Mouse (Mus musculus) hindbrain, embryonic 11.5 days (tissue): ENCODE measurements around the gene Rpl3. TPM values are rescaled to one million over a fixed set of nuclear protein-coding genes. Genes with fewer than 3 reads are reported as not detected.

Experiments
- ATAC-seq: fragments of 200-750 bp; cut with Nextera tagmentation; 2 replicates; pipeline ENCODE4 v1.8.0; 2017; ENCODE audit warnings: mild to moderate bottlenecking, moderate TSS enrichment, moderate library complexity; ENCODE audit not compliant: low FRiP score
- DNase-seq: peaks from one replicate; pipeline ENCODE4 v3.0.0-alpha.2; 2015; ENCODE audit warnings: low spot score
- H3K27ac ChIP-seq: fragments of 300-500 bp; sonication (generic); 2 replicates; pipeline ENCODE4 v1.5.1; 2014; ENCODE audit warnings: mild to moderate bottlenecking, low read depth, low read length
- H3K27me3 ChIP-seq: fragments of 300-500 bp; sonication (generic); 2 replicates; pipeline ENCODE4 v1.6.1; 2014; ENCODE audit warnings: mild to moderate bottlenecking, low read length, moderate library complexity, mixed read lengths; ENCODE audit not compliant: control insufficient read depth, insufficient read depth
- H3K36me3 ChIP-seq: fragments of 300-500 bp; sonication (generic); 2 replicates; pipeline ENCODE4 v1.6.1; 2014; ENCODE audit warnings: mild to moderate bottlenecking, low read length, moderate library complexity, mixed read lengths; ENCODE audit not compliant: control insufficient read depth, insufficient read depth
- H3K4me1 ChIP-seq: fragments of 300-500 bp; sonication (generic); replicated peaks from 2 replicates; pipeline ENCODE4 v1.6.1; 2014; ENCODE audit warnings: low read length, mixed read lengths; ENCODE audit not compliant: control insufficient read depth, insufficient read depth
- H3K4me2 ChIP-seq: fragments of 300-500 bp; sonication (generic); replicated peaks from 2 replicates; pipeline ENCODE4 v1.6.1; 2014; ENCODE audit warnings: mild to moderate bottlenecking, low read depth, low read length
- H3K4me3 ChIP-seq: fragments of 300-500 bp; sonication (generic); 2 replicates; pipeline ENCODE4 v1.5.1; 2014; ENCODE audit warnings: low read depth, low read length
- H3K9ac ChIP-seq: fragments of 300-500 bp; sonication (generic); 2 replicates; pipeline ENCODE4 v1.6.1; 2014; ENCODE audit warnings: low read depth, low read length
- H3K9me3 ChIP-seq: fragments of 300-500 bp; sonication (generic); 2 replicates; pipeline ENCODE4 v1.6.1; 2016; ENCODE audit warnings: low read length; ENCODE audit not compliant: control insufficient read depth
- WGBS: fragments of 180-500 bp; shearing (Covaris S2); extraction: QIAGEN DNeasy Blood & Tissue Kit; methylation state at CpG from one replicate; pipeline ENCODE4 v1.1.7; 2014; 5-methylcytosine and 5-hydroxymethylcytosine counted together
- polyA plus RNA-seq: library from polyadenylated mRNA; unstranded; fragments of >200 nt; fragmentation: Nextera tagmentation; extraction: Ambion mirVana; gene quantifications from 2 replicates; pipeline ENCODE4 v1.2.1, GENCODE M21; 2014

Rpl3 gene
- polyA plus RNA-seq, 1 experiment from 2014 or later: 1,045 TPM

GRCm38 (mm10) chr15:80088637-80089036, 3.0 kb downstream of the Rpl3 start:
- H3K4me1 ChIP-seq: peaks cover 6% of the 10 kb centered on the region; the same call in 1 of the 2 replicates
- 41% methylated on average over 4 of the region's 4 CpGs for WGBS

GRCm38 (mm10) chr15:80087406-80088012, 4.2 kb downstream of the Rpl3 start:
- H3K4me2 ChIP-seq: no peak overlapping the region
- no peak overlapping the region for H3K9ac ChIP-seq
- peaks cover 6% of the 10 kb centered on the region; the same call in 1 of the 2 replicates for H3K4me1 ChIP-seq
- ATAC-seq: no peak
- no peak overlapping the region for H3K4me3 ChIP-seq
- no peaks in the 10 kb centered on the region for H3K9me3 ChIP-seq
- no peak for DNase-seq
- H3K27me3 ChIP-seq: peaks cover 15% of the 10 kb centered on the region
- 85% methylated on average over 9 of the region's 9 CpGs for WGBS
- no peak overlapping the region for H3K27ac ChIP-seq
- H3K36me3 ChIP-seq: no peaks in the 10 kb centered on the region

More at GRCm38 (mm10) chr15:80088637-80089036, 3.0 kb downstream of the Rpl3 start:
- DNase-seq (peak; percentile 93), ATAC-seq (no peak; the same call in 1 of the 2 replicates)
- H3K4me2 ChIP-seq: no peak overlapping the region
- H3K9ac ChIP-seq: no peak overlapping the region
- H3K27me3 ChIP-seq: peaks cover 19% of the 10 kb centered on the region
- no peaks in the 10 kb centered on the region for H3K9me3 ChIP-seq
- H3K4me3 ChIP-seq: no peak overlapping the region
- no peaks in the 10 kb centered on the region for H3K36me3 ChIP-seq
- H3K27ac ChIP-seq: no peak overlapping the region

GRCm38 (mm10) chr15:80083740-80084139, 7.9 kb downstream of the Rpl3 start:
- Histone ChIP-seq H3K9ac (peak overlapping the region; percentile 61), H3K27ac (peak overlapping the region; percentile 86), H3K9me3 (no peaks in the 10 kb centered on the region), H3K4me3 (peak overlapping the region; percentile 70), H3K27me3 (no peaks in the 10 kb centered on the region), H3K4me2 (peak overlapping the region; percentile 68), H3K36me3 (peaks cover 11% of the 10 kb centered on the region), H3K4me1 (peaks cover 7% of the 10 kb centered on the region)
- ATAC-seq (no peak; the same call in 1 of the 2 replicates), DNase-seq (no peak)
- WGBS: 3% methylated on average over 12 of the region's 12 CpGs

GRCm38 (mm10) chr15:80083276-80083731, 8.4 kb downstream of the Rpl3 start:
- Histone ChIP-seq H3K4me3 (peak overlapping the region; percentile 70), H3K9ac (peak overlapping the region; percentile 82), H3K9me3 (no peaks in the 10 kb centered on the region), H3K4me1 (peaks cover 7% of the 10 kb centered on the region), H3K36me3 (peaks cover 15% of the 10 kb centered on the region), H3K27me3 (no peaks in the 10 kb centered on the region), H3K27ac (peak overlapping the region; percentile 86), H3K4me2 (peak overlapping the region; percentile 79)
- under 1% methylated on average over 30 of the region's 30 CpGs for WGBS
- peak; percentile 100 for DNase-seq
- ATAC-seq: peak; percentile 96

GRCm38 (mm10) chr15:80082661-80083275, 8.9 kb downstream of the Rpl3 start:
- under 1% methylated on average over 21 of the region's 21 CpGs for WGBS
- Histone ChIP-seq H3K9ac (peak overlapping the region; percentile 82), H3K27ac (peak overlapping the region; percentile 74), H3K9me3 (no peaks in the 10 kb centered on the region), H3K36me3 (peaks cover 19% of the 10 kb centered on the region), H3K27me3 (no peaks in the 10 kb centered on the region), H3K4me3 (peak overlapping the region; percentile 70), H3K4me2 (peak overlapping the region; percentile 79), H3K4me1 (peaks cover 7% of the 10 kb centered on the region)
- no peak for ATAC-seq
- DNase-seq: peak; percentile 44

- H3K36me3 ChIP-seq: peaks cover 19% of the 10 kb centered on the region
- H3K4me3 ChIP-seq: peak overlapping the region; percentile 70
- H3K27ac ChIP-seq: peak overlapping the region; percentile 2; the same call in 1 of the 2 replicates
- peak overlapping the region; percentile 79 for H3K4me2 ChIP-seq
- peak overlapping the region; percentile 82 for H3K9ac ChIP-seq
- no peak for ATAC-seq
- DNase-seq: no peak
- WGBS: 8% methylated on average over 11 of the region's 11 CpGs
- H3K27me3 ChIP-seq: no peaks in the 10 kb centered on the region
- peaks cover 7% of the 10 kb centered on the region for H3K4me1 ChIP-seq
- no peaks in the 10 kb centered on the region for H3K9me3 ChIP-seq
These were observed 9.7 kb downstream of the Rpl3 start for GRCm38 (mm10) chr15:80081801-80082546.

GRCm38 (mm10) chr15:80080711-80081615, 10.7 kb downstream of the Rpl3 start:
- ATAC-seq (no peak), DNase-seq (peak; percentile 76)
- 63% methylated on average over 9 of the region's 9 CpGs for WGBS
- Histone ChIP-seq H3K9ac (peak overlapping the region; percentile 82; the same call in 1 of the 2 replicates), H3K27me3 (no peaks in the 10 kb centered on the region), H3K4me2 (peak overlapping the region; percentile 79), H3K36me3 (peaks cover 19% of the 10 kb centered on the region), H3K9me3 (no peaks in the 10 kb centered on the region), H3K27ac (no peak overlapping the region), H3K4me1 (peaks cover 7% of the 10 kb centered on the region), H3K4me3 (peak overlapping the region; percentile 70)

GRCm38 (mm10) chr15:80079954-80080353, 11.7 kb downstream of the Rpl3 start:
- Histone ChIP-seq H3K9ac (no peak overlapping the region), H3K36me3 (peaks cover 19% of the 10 kb centered on the region), H3K4me2 (no peak overlapping the region), H3K9me3 (no peaks in the 10 kb centered on the region), H3K4me1 (peaks cover 7% of the 10 kb centered on the region), H3K27ac (no peak overlapping the region), H3K27me3 (no peaks in the 10 kb centered on the region), H3K4me3 (no peak overlapping the region)
- 79% methylated on average over 3 of the region's 3 CpGs for WGBS
- ATAC-seq (no peak), DNase-seq (no peak)
